Mouse (Mus musculus) neural tube, embryonic 12.5 days (tissue): ENCODE data around the gene Mtmr10. TPM values are rescaled to one million over a fixed set of nuclear protein-coding genes. Genes with fewer than 3 reads are reported as not detected.

Experiments
- ATAC-seq: fragments of 200-750 bp; cut with Nextera tagmentation; 2 replicates; pipeline ENCODE4 v1.8.0; 2017; ENCODE audit warnings: low read depth, mild to moderate bottlenecking, moderate TSS enrichment, moderate library complexity; ENCODE audit not compliant: low FRiP score
- H3K27ac ChIP-seq: fragments of 300-500 bp; sonication (generic); 2 replicates; pipeline ENCODE4 v1.5.1; 2016
- H3K27me3 ChIP-seq: fragments of 300-500 bp; sonication (generic); replicated peaks from 2 replicates; pipeline ENCODE4 v1.6.1; 2016; ENCODE audit warnings: mild to moderate bottlenecking
- H3K36me3 ChIP-seq: fragments of 300-500 bp; sonication (generic); 2 replicates; pipeline ENCODE4 v1.6.1; 2016; ENCODE audit warnings: mild to moderate bottlenecking
- H3K4me1 ChIP-seq: fragments of 300-500 bp; sonication (generic); 2 replicates; pipeline ENCODE4 v1.6.1; 2016
- H3K4me2 ChIP-seq: fragments of 300-500 bp; sonication (generic); replicated peaks from 2 replicates; pipeline ENCODE4 v1.6.1; 2016; ENCODE audit warnings: mild to moderate bottlenecking
- H3K4me3 ChIP-seq: fragments of 300-500 bp; sonication (generic); 2 replicates; pipeline ENCODE4 v1.5.1; 2016
- H3K9ac ChIP-seq: fragments of 300-500 bp; sonication (generic); 2 replicates; pipeline ENCODE4 v1.6.1; 2016; ENCODE audit warnings: mild to moderate bottlenecking
- H3K9me3 ChIP-seq: fragments of 300-500 bp; sonication (generic); 2 replicates; pipeline ENCODE4 v1.6.1; 2016; ENCODE audit warnings: mild to moderate bottlenecking
- WGBS: fragments of 180-500 bp; shearing (Covaris S2); methylation state at CpG from one replicate; pipeline ENCODE4 v1.1.7; 2016; 5-methylcytosine and 5-hydroxymethylcytosine counted together
- polyA plus RNA-seq: library from polyadenylated mRNA; unstranded; fragments of >200 nt; fragmentation: Nextera tagmentation; extraction: Ambion mirVana; gene quantifications from 2 replicates; pipeline ENCODE4 v1.2.1, GENCODE M21; 2016

The Mtmr10 gene
- polyA plus RNA-seq, 1 experiment from 2014 or later, result 14.5 TPM

DNA sequence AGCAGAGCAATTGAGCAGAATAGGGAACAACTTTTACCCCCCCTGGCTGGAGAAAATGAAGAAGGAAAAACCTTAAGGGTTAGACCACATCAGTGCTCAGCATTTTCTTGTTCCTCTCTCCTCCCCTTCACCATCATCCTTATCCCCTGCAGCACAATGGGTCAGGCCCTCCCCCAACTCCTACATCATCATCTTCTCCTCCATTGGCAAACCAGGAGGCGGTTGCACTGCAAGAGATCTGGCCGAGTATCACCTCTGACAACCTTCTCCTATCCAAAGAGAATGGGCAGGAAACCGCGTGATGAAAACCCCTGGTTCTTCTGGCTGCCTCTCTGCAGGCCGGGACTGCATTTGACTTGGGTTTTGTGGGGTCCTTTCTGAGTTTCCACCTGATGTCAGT, 69.2 kb downstream of the Mtmr10 start:
- no peak overlapping the region for H3K4me2 ChIP-seq
- no peaks in the 10 kb centered on the region for H3K27me3 ChIP-seq
- H3K9ac ChIP-seq, result no peak overlapping the region
- no peak overlapping the region for H3K27ac ChIP-seq
- no peaks in the 10 kb centered on the region for H3K9me3 ChIP-seq
- 91% methylated on average over 5 of the region's 5 CpGs for WGBS
- H3K4me1 ChIP-seq, result no peaks in the 10 kb centered on the region
- peaks cover 54% of the 10 kb centered on the region for H3K36me3 ChIP-seq
- ATAC-seq, result no peak
- no peak overlapping the region for H3K4me3 ChIP-seq

DNA sequence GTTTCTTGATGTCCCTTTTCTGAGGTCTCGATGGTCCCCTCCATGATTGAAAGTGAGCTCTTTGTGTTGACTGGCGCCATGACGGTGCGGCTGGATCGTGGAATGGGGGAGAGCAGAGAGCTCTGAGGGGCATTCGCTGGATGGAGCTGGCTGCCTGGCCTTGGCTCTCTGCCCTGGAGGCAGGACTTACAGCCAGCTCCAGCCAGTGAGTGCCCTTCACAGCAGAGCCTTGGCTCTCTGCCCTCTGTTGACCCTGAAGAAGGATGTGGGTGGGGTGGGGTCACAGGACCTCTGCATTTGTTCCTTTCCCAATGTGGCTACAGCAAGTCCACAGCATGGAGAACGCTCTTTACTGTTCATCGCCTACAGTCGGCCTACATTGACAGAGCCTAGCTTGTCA, 70.0 kb downstream of the Mtmr10 start:
- no peak overlapping the region for H3K27ac ChIP-seq
- WGBS, result 89% methylated on average over 9 of the region's 9 CpGs
- H3K36me3 ChIP-seq, result peaks cover 61% of the 10 kb centered on the region
- H3K4me1 ChIP-seq, result no peaks in the 10 kb centered on the region
- H3K27me3 ChIP-seq, result no peaks in the 10 kb centered on the region
- no peak overlapping the region for H3K4me2 ChIP-seq
- no peak overlapping the region for H3K4me3 ChIP-seq
- no peak overlapping the region for H3K9ac ChIP-seq
- H3K9me3 ChIP-seq, result no peaks in the 10 kb centered on the region
- no peak for ATAC-seq

DNA sequence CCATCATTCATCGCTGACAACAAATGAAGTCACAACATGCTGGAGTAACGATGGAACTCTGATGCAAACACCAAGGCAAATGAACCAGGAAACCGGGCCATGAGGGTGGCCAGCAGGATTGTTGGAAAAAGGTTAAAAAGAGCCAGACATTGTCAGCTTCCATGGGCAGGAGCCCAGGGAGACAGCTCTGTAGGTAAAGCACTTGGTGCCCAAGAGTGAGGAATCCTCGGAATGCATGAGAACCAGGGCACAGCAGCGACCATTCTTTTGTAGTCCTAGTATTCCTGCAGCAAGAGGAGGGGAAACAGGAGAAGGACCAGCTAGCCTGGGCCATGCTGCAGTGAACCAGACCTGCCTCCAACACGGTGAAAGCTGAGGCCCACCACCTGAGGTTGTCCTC, 71.2 kb downstream of the Mtmr10 start:
- H3K36me3 ChIP-seq, result peaks cover 63% of the 10 kb centered on the region
- H3K4me3 ChIP-seq, result no peak overlapping the region
- H3K9ac ChIP-seq, result no peak overlapping the region
- WGBS, result 82% methylated on average over 6 of the region's 6 CpGs
- H3K27me3 ChIP-seq, result no peaks in the 10 kb centered on the region
- H3K9me3 ChIP-seq, result no peaks in the 10 kb centered on the region
- no peaks in the 10 kb centered on the region for H3K4me1 ChIP-seq
- no peak overlapping the region for H3K27ac ChIP-seq
- no peak for ATAC-seq
- H3K4me2 ChIP-seq, result no peak overlapping the region

DNA sequence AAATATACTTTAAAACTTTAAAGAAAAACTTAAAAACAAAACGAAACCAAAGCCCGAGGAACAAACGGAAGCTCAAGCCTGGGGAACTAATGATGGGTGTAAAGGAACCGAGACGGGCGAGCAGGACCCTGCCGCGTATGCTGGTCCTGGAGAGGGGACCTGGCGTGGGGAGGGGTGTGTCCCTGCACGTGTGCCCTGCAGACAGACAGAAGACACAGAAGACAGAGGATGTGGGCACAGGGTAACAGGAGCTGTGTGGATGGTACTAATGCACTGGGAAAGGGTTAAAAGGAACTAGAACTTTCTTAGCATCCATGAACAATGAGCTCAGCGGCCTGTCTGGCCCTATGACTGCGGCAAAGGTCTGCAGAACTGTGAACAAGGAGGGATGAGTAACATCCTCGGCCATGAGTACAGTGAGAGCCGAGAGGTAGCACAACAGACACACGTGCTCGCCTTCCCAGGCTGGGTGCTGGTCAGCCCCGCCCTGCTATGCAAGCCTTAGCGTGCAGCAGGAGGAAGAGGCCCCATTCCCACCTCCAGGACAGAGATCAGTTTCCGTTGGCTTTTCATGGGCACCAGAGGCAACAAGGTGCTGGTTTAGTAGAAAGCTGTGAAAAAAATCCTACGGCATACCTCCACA, 72.6 kb downstream of the Mtmr10 start:
- Histone ChIP-seq H3K36me3 (peaks cover 71% of the 10 kb centered on the region), H3K4me1 (no peaks in the 10 kb centered on the region), H3K27me3 (no peaks in the 10 kb centered on the region), H3K9ac (no peak overlapping the region), H3K4me2 (no peak overlapping the region), H3K27ac (no peak overlapping the region), H3K4me3 (no peak overlapping the region), H3K9me3 (no peaks in the 10 kb centered on the region)
- WGBS, result 86% methylated on average over 20 of the region's 20 CpGs
- ATAC-seq, result no peak

DNA sequence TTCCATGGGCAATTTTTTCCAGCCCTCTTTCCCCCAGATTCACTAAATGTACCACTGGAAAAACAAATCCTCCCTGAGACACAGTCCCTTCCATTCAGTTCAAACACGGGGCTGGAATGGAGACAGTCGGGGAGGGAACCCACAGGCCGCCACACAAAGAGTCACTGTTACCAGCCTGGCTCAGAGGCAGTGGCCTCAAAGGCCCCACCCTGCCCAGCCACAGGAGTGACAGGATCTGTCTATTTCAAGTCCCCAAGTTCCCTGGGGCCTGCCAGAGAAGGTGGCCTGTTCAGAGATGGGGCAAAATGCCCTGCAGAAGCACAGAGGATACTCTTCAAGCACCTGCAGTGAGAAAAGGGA, 73.1 kb downstream of the Mtmr10 start:
- Histone ChIP-seq H3K9me3 (no peaks in the 10 kb centered on the region), H3K9ac (no peak overlapping the region), H3K36me3 (peaks cover 71% of the 10 kb centered on the region), H3K27me3 (no peaks in the 10 kb centered on the region), H3K27ac (no peak overlapping the region), H3K4me1 (no peaks in the 10 kb centered on the region), H3K4me2 (no peak overlapping the region), H3K4me3 (no peak overlapping the region)
- no peak for ATAC-seq
- 61% methylated on average over 3 of the region's 3 CpGs for WGBS

DNA sequence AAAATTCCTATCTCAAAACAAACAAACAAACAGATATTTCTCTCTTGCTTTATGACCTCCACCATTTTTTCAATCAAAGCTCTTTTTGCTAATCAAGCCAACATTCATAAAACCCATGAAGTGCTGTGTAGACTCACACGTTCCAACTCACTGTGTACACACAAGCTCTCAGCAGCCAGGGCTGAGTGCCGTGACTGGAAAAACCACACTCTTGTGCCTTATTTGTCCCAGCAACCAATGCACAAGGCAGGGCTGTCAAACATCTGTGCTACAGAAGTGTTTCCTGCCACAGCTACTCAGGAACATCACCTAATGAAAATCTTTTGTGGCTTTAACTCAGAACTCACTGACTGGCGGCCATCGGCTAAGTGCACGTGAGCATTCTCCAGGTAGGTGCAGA, 78.4 kb downstream of the Mtmr10 start:
- Histone ChIP-seq H3K27me3 (no peaks in the 10 kb centered on the region), H3K36me3 (peaks cover 57% of the 10 kb centered on the region), H3K27ac (no peak overlapping the region), H3K4me2 (no peak overlapping the region), H3K9ac (no peak overlapping the region), H3K9me3 (no peaks in the 10 kb centered on the region), H3K4me1 (no peaks in the 10 kb centered on the region), H3K4me3 (no peak overlapping the region)
- ATAC-seq, result no peak
- 96% methylated on average over 5 of the region's 5 CpGs for WGBS

DNA sequence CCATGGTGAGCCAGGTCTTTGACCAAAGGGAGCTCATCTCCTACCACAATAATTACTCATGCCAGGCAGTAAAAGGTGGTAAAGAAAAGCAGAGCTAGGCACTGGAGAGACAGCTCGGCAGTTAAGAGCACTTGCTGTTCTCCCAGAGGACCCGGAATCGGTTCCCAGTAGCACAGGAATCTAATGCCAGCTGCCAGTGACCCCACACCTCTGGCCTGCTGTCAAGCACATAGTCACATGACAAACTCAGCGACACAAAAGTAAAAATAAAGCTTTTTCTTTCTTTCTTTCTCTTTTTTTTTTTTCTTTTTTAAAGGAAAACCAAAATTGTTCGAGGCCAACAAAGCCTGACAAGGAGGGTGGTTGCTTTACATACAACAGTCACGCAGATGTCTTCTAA, 82.4 kb downstream of the Mtmr10 start:
- Histone ChIP-seq H3K27me3 (no peaks in the 10 kb centered on the region), H3K9ac (no peak overlapping the region), H3K27ac (no peak overlapping the region), H3K36me3 (peaks cover 20% of the 10 kb centered on the region), H3K4me2 (no peak overlapping the region), H3K4me3 (no peak overlapping the region), H3K9me3 (no peaks in the 10 kb centered on the region), H3K4me1 (peaks cover 6% of the 10 kb centered on the region; the same call in 1 of the 2 replicates)
- no peak for ATAC-seq
- WGBS, result 82% methylated on average over 6 of the region's 6 CpGs

DNA sequence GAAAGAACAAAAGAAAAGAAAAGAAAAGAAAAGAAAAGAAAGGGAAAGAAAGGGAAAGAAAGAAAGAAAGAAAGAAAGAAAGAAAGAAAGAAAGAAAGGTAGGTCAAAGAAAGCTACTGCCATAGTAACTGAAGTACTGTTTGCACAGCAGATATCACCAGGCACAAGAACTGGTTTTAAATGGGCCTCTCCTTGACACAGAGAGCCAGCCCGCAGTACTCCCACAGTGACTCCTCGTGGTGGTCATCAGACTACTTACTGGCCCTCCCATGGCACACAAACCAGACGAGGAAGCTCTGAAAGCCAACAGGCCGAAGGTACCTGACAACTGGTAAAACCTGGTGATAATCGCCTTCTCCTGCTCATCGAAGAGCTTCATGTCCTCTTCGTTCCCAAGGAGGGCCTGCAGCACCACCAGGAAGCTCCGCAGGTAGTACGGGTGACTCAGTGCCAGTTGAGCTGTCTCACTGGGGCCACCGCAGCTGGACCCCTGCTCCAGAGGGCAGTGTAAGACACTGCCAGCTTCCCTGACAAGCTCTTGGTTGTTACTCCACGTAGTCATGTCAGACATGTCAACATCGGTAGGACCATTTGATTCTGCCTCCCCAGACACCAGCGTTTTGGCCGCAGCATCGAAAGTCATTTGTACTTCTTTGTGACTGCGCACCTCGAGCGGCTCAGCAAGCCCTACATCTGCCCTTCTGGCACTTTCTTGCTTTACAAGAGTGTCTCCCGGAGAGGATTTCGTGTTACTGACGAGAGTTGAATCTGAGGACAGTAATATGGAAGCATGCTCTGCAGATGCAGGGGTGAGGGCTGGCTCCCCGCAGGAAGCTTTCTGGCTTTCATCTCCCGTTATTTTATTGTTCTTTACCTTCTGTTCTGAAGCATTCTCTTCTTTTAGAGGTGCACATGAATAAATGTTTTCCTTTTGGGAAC, 84.8 kb downstream of the Mtmr10 start:
- H3K4me2 ChIP-seq, result no peak overlapping the region
- no peak overlapping the region for H3K27ac ChIP-seq
- H3K9ac ChIP-seq, result no peak overlapping the region
- peaks cover 26% of the 10 kb centered on the region for H3K36me3 ChIP-seq
- H3K4me3 ChIP-seq, result no peak overlapping the region
- H3K27me3 ChIP-seq, result no peaks in the 10 kb centered on the region
- peaks cover 6% of the 10 kb centered on the region; the same call in 1 of the 2 replicates for H3K4me1 ChIP-seq
- ATAC-seq, result no peak
- 91% methylated on average over 23 of the region's 23 CpGs for whole genome bisulfite sequencing
- no peaks in the 10 kb centered on the region for H3K9me3 ChIP-seq

DNA sequence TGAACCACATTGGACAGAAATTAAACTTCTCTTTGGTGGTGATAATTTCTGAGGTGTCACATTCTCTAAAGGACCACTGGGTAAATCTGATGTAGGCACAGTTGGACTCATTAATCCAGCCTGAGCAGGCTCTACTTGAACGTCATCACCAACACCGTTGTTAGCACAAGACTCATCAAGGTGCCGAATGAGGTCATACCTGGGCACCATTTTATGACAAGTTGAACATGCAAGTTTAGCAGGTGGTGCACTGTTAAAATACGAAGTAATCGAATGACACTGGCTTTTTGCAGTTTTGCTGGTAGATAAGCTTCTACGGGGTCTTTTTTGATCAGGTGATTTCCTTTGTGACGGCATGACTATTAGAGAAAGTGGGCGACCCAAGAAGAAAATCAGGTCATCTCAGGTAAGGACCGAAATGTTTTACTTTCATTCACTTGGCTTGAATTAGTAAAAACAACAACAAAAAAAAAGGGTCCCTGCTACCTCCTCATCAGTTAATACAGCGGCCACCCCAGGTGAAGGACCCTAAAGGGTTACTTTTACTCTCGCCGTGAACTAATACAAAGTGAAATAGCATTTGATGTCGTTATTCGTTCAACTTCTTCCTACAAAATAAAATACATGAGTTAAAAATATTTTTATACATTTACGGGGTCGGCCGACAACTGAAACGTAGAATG, 85.8 kb downstream of the Mtmr10 start:
- Histone ChIP-seq H3K9me3 (no peaks in the 10 kb centered on the region), H3K4me2 (peak overlapping the region; percentile 63), H3K27me3 (no peaks in the 10 kb centered on the region), H3K36me3 (peaks cover 35% of the 10 kb centered on the region), H3K4me3 (peak overlapping the region; percentile 57), H3K27ac (peak overlapping the region; percentile 78), H3K9ac (peak overlapping the region; percentile 52), H3K4me1 (peaks cover 6% of the 10 kb centered on the region; the same call in 1 of the 2 replicates)
- peak; percentile 55 for ATAC-seq
- 15% methylated on average over 18 of the region's 18 CpGs for WGBS

DNA sequence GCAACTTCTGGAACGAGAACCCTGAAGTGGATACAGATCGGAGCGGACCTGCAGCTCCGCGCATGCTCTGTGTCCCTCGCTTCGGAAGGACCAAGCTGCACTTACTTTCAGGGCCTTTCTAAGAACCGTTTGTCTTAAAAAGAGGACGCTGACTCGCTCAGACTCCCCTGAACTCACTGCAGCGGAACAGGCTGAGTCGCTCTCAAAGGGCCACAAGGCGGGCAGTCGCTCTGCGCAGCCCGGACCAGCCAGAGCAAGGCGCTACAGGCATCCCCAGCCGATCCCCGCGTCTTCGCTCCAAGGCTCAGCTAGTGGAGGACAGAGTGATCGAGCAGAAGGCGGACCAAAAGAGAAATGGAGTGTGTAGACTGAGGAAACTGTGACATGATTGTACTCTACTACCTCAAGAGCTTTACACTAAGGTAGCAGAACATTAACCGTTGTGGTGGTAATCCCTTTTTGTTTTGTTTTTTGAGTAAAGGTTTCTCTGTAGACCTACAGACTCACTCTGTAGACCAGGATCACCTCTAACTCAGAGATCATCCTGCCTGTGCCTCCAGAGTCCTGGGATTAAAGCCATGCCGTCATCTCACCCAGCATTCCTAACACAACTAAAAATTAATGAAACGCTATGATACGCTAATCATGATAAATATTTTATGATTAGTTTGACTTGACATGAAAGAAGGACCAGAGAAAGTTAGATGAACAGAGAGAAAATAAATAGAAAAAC, 86.5 kb downstream of the Mtmr10 start, which contains the start of gene Fan1:
TSS of gene Fan1 (minus strand) at position 266 of the 733 bp plus-strand sequence.
- Histone ChIP-seq H3K4me2 (peak within 1 kb of the TSS; percentile 63), H3K27me3 (no peaks in the 10 kb centered on the region), H3K27ac (peak within 1 kb of the TSS; percentile 78), H3K4me3 (peak within 1 kb of the TSS; percentile 57), H3K9me3 (no peaks in the 10 kb centered on the region), H3K9ac (peak within 1 kb of the TSS; percentile 52), H3K4me1 (peaks cover 6% of the 10 kb centered on the region; the same call in 1 of the 2 replicates), H3K36me3 (peaks cover 35% of the 10 kb centered on the region)
- WGBS, result 5% methylated on average over 27 of the region's 27 CpGs
- ATAC-seq, result peak; percentile 96
